8 mouse cellular contexts compared by ENCODE assay signal in the genomic region with DNA sequence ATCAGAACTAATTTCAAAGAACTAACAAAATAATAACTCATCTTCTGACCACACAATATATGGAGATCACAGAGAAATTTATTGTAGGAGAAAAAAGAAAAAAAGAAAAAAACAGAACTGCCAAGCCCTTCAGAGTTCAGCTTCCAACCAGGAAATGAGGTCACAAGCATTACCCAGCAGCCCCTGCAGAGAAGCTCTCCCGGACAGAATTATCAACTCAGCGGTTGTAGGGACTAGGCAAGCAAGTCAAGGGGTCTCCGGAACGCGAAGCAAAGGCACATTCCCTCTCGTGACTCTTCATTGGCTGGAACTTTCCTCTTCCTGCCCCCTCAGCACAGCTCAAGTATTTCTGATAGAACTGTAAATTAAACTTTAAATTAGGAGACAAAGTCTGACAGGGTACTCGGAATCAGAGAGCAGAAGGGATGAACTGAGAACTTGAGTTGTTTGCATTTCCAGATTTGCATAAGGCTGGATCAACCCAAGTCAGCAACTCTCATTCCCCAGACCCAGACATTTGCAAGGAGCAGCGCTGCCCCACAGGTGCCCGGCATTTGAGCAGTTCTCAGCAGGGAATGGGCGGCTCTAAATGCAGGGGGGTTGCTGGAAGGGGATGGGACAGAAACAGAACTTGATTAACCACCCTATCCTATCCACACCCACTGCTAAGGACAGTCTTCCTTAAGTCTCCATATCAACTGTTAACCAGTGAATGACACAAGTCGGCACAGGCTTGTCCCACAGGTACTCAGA. TPM values are rescaled to one million over a fixed set of nuclear protein-coding genes. Genes with fewer than 3 reads are reported as not detected.
DNase-seq lines count a peak whose midpoint lies in the region; ATAC-seq and TF ChIP-seq lines count a peak whose summit lies in the region.
"Had no signal": no experiment of that assay in that cellular context is flagged by ENCODE, and none has a peak within 500 bp of the region (broad histone marks: within the 10 kb centered on the region; RNA-seq: fewer than 3 reads in every experiment).

No protein-coding gene starts in this region.

- peak overlapping the region; percentile 67 for H3K4me2 ChIP-seq in forebrain, embryonic 14.5 days (ENCODE audit: low read length)
- peak overlapping the region; percentile 77 for H3K4me2 ChIP-seq in limb, embryonic 15.5 days

- no peak for ATAC-seq in forebrain, embryonic 14.5 days
- no peak for ATAC-seq in limb, embryonic 15.5 days (ENCODE audit: insufficient number of reproducible peaks, low FRiP score, low TSS enrichment, low read depth)
- ATAC-seq in erythroblast, adult 5-6 weeks (replicated peaks; ENCODE audit: low FRiP score, poor library complexity, severe bottlenecking): no peak

- H3K27me3 ChIP-seq in testis, adult 2 months (ENCODE audit: control insufficient read depth, insufficient read depth, low read length): peaks cover 6% of the 10 kb centered on the region
- peaks cover 17% of the 10 kb centered on the region for H3K27me3 ChIP-seq in forebrain, embryonic 14.5 days (replicated peaks; ENCODE audit: control insufficient read depth, insufficient read depth, low read length)
- peaks cover 72% of the 10 kb centered on the region for H3K27me3 ChIP-seq in limb, embryonic 15.5 days

- H3K4me1 ChIP-seq in testis, adult 2 months (ENCODE audit: control insufficient read depth, insufficient read depth, low read length): peaks cover 10% of the 10 kb centered on the region
- no peaks in the 10 kb centered on the region; the same call in 1 of the 2 replicates for H3K4me1 ChIP-seq in forebrain, embryonic 14.5 days (ENCODE audit: control insufficient read depth, insufficient read depth, low read length)
- peaks cover 18% of the 10 kb centered on the region for H3K4me1 ChIP-seq in limb, embryonic 15.5 days

- no peak for TF ChIP-seq POLR2A in testis, adult 2 months (IDR thresholded peaks at IDR 0.05; ENCODE audit: control insufficient read depth, low read depth, low read length)

- no peak overlapping the region for H3K9ac ChIP-seq in forebrain, embryonic 14.5 days (ENCODE audit: low read length)
- H3K9ac ChIP-seq in limb, embryonic 15.5 days: no peak overlapping the region

- peak overlapping the region; percentile 67; the same call in 1 of the 2 replicates for H3K4me3 ChIP-seq in testis, adult 2 months (ENCODE audit: control insufficient read depth, low read depth, low read length)
- H3K4me3 ChIP-seq in forebrain, embryonic 14.5 days (ENCODE audit: low read depth, low read length): peak overlapping the region; percentile 35; the same call in 1 of the 2 replicates
- no peak overlapping the region for H3K4me3 ChIP-seq in limb, embryonic 15.5 days

- no peak for DNase-seq in testis, postnatal 10 days (ENCODE audit: low spot score)
- DNase-seq in forebrain, embryonic 14.5 days (ENCODE audit: low spot score): no peak
- no peak for DNase-seq in right cerebral cortex, adult 2 months (ENCODE audit: low spot score in 2 of 2)
- DNase-seq in spleen, postnatal 10 days (ENCODE audit: low spot score in 2 of 2): no peak

- TF ChIP-seq CTCF in testis, adult 2 months (IDR thresholded peaks at IDR 0.05; ENCODE audit: control insufficient read depth, insufficient read depth, insufficient replicate concordance, low read depth, low read length): no peak

- no peaks in the 10 kb centered on the region for H3K36me3 ChIP-seq in testis, adult 2 months (ENCODE audit: control insufficient read depth, insufficient read depth, low read length)
- H3K36me3 ChIP-seq in forebrain, embryonic 14.5 days (ENCODE audit: control insufficient read depth, insufficient read depth, low read length): no peaks in the 10 kb centered on the region
- H3K36me3 ChIP-seq in limb, embryonic 15.5 days: no peaks in the 10 kb centered on the region

- H3K27ac ChIP-seq in testis, adult 2 months (ENCODE audit: control insufficient read depth, insufficient read depth, low read depth, low read length): no peak overlapping the region
- H3K27ac ChIP-seq in forebrain, embryonic 14.5 days (ENCODE audit: low read depth, low read length): no peak overlapping the region
- H3K27ac ChIP-seq in limb, embryonic 15.5 days: peak overlapping the region; percentile 58

- no peaks in the 10 kb centered on the region for H3K9me3 ChIP-seq in forebrain, embryonic 14.5 days (replicated peaks; ENCODE audit: control insufficient read depth, low read length)
- H3K9me3 ChIP-seq in limb, embryonic 15.5 days: no peaks in the 10 kb centered on the region

- 8% methylated on average over 11 of the region's 11 CpGs for WGBS in forebrain, embryonic 14.5 days
- 5% methylated on average over 11 of the region's 11 CpGs for WGBS in limb, embryonic 15.5 days

RNA-seq across cellular contexts. Expression of gene Krt1, which starts 8.3 kb away (rescaled TPM):
- 0.13 TPM in 1 of 2 replicates, not detected in the other for polyA plus RNA-seq in testis, adult 2 months (2012; rRNA removed)
- polyA plus RNA-seq in forebrain, embryonic 14.5 days (2014; fragmentation: Nextera tagmentation; extraction: Ambion mirVana): 5.2 and 7.0 TPM in 2 replicates
- polyA plus RNA-seq in limb, embryonic 15.5 days (2015; fragmentation: Nextera tagmentation; extraction: Ambion mirVana): 1,050 and 1,170 TPM in 2 replicates
- total RNA-seq in erythroblast, adult 5-6 weeks (2015; ENCODE audit: low replicate concordance): not detected in 2 replicates
- not detected in 2 replicates for total RNA-seq in erythroblast, adult 5-6 weeks (2017; ENCODE audit: low replicate concordance)

RNA-seq across cellular contexts. Expression of gene Krt77, which starts 10.7 kb away (rescaled TPM):
- 0.57 and 0.88 TPM in 2 replicates for polyA plus RNA-seq in testis, adult 2 months (2012; rRNA removed)
- polyA plus RNA-seq in forebrain, embryonic 14.5 days (2014; fragmentation: Nextera tagmentation; extraction: Ambion mirVana): 0.32 and 0.91 TPM in 2 replicates
- polyA plus RNA-seq in limb, embryonic 15.5 days (2015; fragmentation: Nextera tagmentation; extraction: Ambion mirVana): 151 and 157 TPM in 2 replicates
- total RNA-seq in erythroblast, adult 5-6 weeks (2015; ENCODE audit: low replicate concordance): not detected in 2 replicates
- total RNA-seq in erythroblast, adult 5-6 weeks (2017; ENCODE audit: low replicate concordance): not detected in 2 replicates

RNA-seq across cellular contexts. Expression of gene Krt76, which starts 33.9 kb away (rescaled TPM):
- polyA plus RNA-seq in testis, adult 2 months (2012; rRNA removed): 0.18 and 0.20 TPM in 2 replicates
- polyA plus RNA-seq in forebrain, embryonic 14.5 days (2014; fragmentation: Nextera tagmentation; extraction: Ambion mirVana): not detected in 2 replicates
- 0.14 TPM in 1 of 2 replicates, not detected in the other for polyA plus RNA-seq in limb, embryonic 15.5 days (2015; fragmentation: Nextera tagmentation; extraction: Ambion mirVana)
- total RNA-seq in erythroblast, adult 5-6 weeks (2015; ENCODE audit: low replicate concordance): not detected in 2 replicates
- not detected in 2 replicates for total RNA-seq in erythroblast, adult 5-6 weeks (2017; ENCODE audit: low replicate concordance)
- total RNA-seq: layer of hippocampus, postnatal 36 days had no signal

RNA-seq across cellular contexts. Expression of gene Krt2, which starts 40.9 kb away (rescaled TPM):
- polyA plus RNA-seq in testis, adult 2 months (2012; rRNA removed): not detected in 2 replicates
- polyA plus RNA-seq in forebrain, embryonic 14.5 days (2014; fragmentation: Nextera tagmentation; extraction: Ambion mirVana): not detected in 2 replicates
- polyA plus RNA-seq in limb, embryonic 15.5 days (2015; fragmentation: Nextera tagmentation; extraction: Ambion mirVana): 0.87 and 1.2 TPM in 2 replicates
- total RNA-seq in erythroblast, adult 5-6 weeks (2015; ENCODE audit: low replicate concordance): not detected in 2 replicates
- total RNA-seq in erythroblast, adult 5-6 weeks (2017; ENCODE audit: low replicate concordance): not detected in 2 replicates

RNA-seq across cellular contexts. Expression of gene Krt73, which starts 56.7 kb away (rescaled TPM):
- 1.4 and 1.6 TPM in 2 replicates for polyA plus RNA-seq in testis, adult 2 months (2012; rRNA removed)
- polyA plus RNA-seq in forebrain, embryonic 14.5 days (2014; fragmentation: Nextera tagmentation; extraction: Ambion mirVana): 0.36 and 0.81 TPM in 2 replicates
- polyA plus RNA-seq in limb, embryonic 15.5 days (2015; fragmentation: Nextera tagmentation; extraction: Ambion mirVana): 0.09 TPM in 1 of 2 replicates, not detected in the other
- total RNA-seq in erythroblast, adult 5-6 weeks (2015; ENCODE audit: low replicate concordance): not detected in 2 replicates
- total RNA-seq in erythroblast, adult 5-6 weeks (2017; ENCODE audit: low replicate concordance): not detected in 2 replicates

Comparison
In these comparisons a context has a peak if more than half of its experiments do, and no peak if none do; other contexts are left out.
1. RNA of gene Krt1, which starts 8.3 kb away (polyA plus RNA-seq): 1,050 to 1,170 TPM in limb, embryonic 15.5 days; 5.2 to 7.0 TPM in forebrain, embryonic 14.5 days and 0.13 TPM in testis, adult 2 months; every median in the first group is over 100 times any median in the second.
2. RNA of gene Krt77, which starts 10.7 kb away (polyA plus RNA-seq): 151 to 157 TPM in limb, embryonic 15.5 days; 0.57 to 0.88 TPM in testis, adult 2 months and 0.32 to 0.91 TPM in forebrain, embryonic 14.5 days; every median in the first group is over 10 times any median in the second.